Mouse (Mus musculus): Measurements from ENCODE around the gene Otogl. TPM values are rescaled to one million over a fixed set of nuclear protein-coding genes. Genes with fewer than 3 reads are reported as not detected.

The Otogl gene
- total and polyA plus RNA-seq, 2 experiments from 2014 or later = 0.04 to 0.22 TPM

DNA sequence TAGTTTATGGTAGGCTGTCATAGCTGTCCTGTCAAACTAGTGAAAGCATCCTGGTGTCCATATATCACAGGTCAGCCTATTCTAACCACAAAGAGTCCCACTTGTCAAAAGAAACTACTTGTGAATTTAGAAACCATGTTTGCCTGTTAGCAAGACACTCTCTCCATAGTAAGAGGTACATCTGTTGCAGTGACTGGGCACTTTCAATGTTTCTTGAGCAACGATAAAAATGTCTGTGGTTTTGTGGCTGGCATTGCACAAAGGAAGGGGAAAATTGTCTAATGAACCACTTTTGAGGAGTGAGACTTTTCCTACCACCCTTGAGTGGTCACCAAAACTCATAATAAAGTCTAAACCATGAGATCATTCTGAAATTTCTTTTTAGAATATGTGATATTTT is 36.1 kb upstream of the Otogl start:
- DNase-seq (ENCODE audit: low spot score) (no peak), ATAC-seq (ENCODE audit: low FRiP score) (no peak)
- Histone ChIP-seq H3K4me1 (ENCODE audit: insufficient read depth, low read length) (no peaks in the 10 kb centered on the region), H3K9me3 (ENCODE audit: low read length) (no peaks in the 10 kb centered on the region), H3K4me2 (ENCODE audit: low read depth, low read length, poor library complexity, severe bottlenecking) (no peak overlapping the region), H3K27me3 (ENCODE audit: insufficient read depth, low read length) (no peaks in the 10 kb centered on the region), H3K36me3 (ENCODE audit: insufficient read depth, low read length) (no peaks in the 10 kb centered on the region), H3K9ac (replicated peaks; ENCODE audit: low read length, poor library complexity, severe bottlenecking) (no peak overlapping the region), H3K27ac (ENCODE audit: low read depth, low read length) (no peak overlapping the region), H3K4me3 (ENCODE audit: low read depth, low read length) (no peak overlapping the region)
- no peak for TF ChIP-seq CTCF (IDR thresholded peaks at IDR 0.05)
- WGBS = 90% methylated on average over 1 of the region's 1 CpGs

DNA sequence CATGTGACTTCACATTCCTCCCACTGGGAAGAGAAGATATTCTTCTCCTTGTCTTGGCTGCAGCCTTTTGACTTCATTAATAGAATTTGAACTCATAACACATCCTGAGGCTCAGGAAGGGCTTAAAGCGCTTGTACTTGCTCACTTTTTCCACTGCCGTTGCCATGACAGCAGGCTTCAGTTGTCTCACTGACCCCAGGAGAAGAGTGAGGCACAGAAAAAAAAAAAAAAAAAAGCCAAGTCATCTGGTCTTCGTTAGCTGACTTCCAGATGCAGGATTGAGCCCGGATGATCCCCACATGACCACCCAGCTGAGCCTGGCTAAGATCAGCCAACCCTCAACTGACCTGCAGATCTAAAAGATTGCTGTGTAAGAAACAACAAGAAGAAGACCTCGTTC is 34.4 kb upstream of the Otogl start:
- H3K9me3 ChIP-seq (ENCODE audit: low read length) = no peaks in the 10 kb centered on the region
- H3K36me3 ChIP-seq (ENCODE audit: insufficient read depth, low read length) = no peaks in the 10 kb centered on the region
- ATAC-seq (ENCODE audit: low FRiP score) = no peak
- no peaks in the 10 kb centered on the region for H3K4me1 ChIP-seq (ENCODE audit: insufficient read depth, low read length)
- no peak for DNase-seq (ENCODE audit: low spot score)
- WGBS = 57% methylated on average over 5 of the region's 5 CpGs
- H3K4me2 ChIP-seq (ENCODE audit: low read depth, low read length, poor library complexity, severe bottlenecking) = no peak overlapping the region
- no peak for TF ChIP-seq CTCF (IDR thresholded peaks at IDR 0.05)
- H3K4me3 ChIP-seq (ENCODE audit: low read depth, low read length) = no peak overlapping the region
- H3K27ac ChIP-seq (ENCODE audit: low read depth, low read length) = no peak overlapping the region
- no peak overlapping the region for H3K9ac ChIP-seq (replicated peaks; ENCODE audit: low read length, poor library complexity, severe bottlenecking)
- H3K27me3 ChIP-seq (ENCODE audit: insufficient read depth, low read length) = no peaks in the 10 kb centered on the region

DNA sequence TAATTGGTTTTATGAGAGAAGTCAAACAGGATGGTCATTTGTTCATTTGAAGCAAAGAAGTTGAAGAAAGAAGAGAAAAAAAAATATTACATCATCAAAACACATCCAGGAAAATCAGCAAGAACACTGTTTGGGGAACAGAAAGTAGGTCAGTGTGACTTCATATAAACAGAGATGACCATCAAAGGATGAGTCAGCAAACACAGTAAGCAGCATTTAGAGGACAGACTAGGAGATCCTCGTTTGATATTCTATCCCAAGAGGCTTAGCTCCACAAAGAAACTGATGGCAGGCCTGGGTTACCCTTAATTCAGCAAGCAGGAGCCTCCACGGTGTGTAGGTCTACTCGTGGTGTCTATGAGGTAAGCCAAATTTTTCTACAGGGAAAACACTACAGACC is 31.9 kb upstream of the Otogl start:
- no peak overlapping the region for H3K4me2 ChIP-seq (ENCODE audit: low read depth, low read length, poor library complexity, severe bottlenecking)
- WGBS = 80% methylated on average over 3 of the region's 3 CpGs
- no peaks in the 10 kb centered on the region for H3K4me1 ChIP-seq (ENCODE audit: insufficient read depth, low read length)
- no peak for DNase-seq (ENCODE audit: low spot score)
- H3K9ac ChIP-seq (replicated peaks; ENCODE audit: low read length, poor library complexity, severe bottlenecking) = no peak overlapping the region
- H3K36me3 ChIP-seq (ENCODE audit: insufficient read depth, low read length) = no peaks in the 10 kb centered on the region
- H3K27ac ChIP-seq (ENCODE audit: low read depth, low read length) = no peak overlapping the region
- TF ChIP-seq CTCF (IDR thresholded peaks at IDR 0.05) = no peak
- H3K27me3 ChIP-seq (ENCODE audit: insufficient read depth, low read length) = no peaks in the 10 kb centered on the region
- H3K4me3 ChIP-seq (ENCODE audit: low read depth, low read length) = no peak overlapping the region
- ATAC-seq (ENCODE audit: low FRiP score) = no peak
- no peaks in the 10 kb centered on the region for H3K9me3 ChIP-seq (ENCODE audit: low read length)

DNA sequence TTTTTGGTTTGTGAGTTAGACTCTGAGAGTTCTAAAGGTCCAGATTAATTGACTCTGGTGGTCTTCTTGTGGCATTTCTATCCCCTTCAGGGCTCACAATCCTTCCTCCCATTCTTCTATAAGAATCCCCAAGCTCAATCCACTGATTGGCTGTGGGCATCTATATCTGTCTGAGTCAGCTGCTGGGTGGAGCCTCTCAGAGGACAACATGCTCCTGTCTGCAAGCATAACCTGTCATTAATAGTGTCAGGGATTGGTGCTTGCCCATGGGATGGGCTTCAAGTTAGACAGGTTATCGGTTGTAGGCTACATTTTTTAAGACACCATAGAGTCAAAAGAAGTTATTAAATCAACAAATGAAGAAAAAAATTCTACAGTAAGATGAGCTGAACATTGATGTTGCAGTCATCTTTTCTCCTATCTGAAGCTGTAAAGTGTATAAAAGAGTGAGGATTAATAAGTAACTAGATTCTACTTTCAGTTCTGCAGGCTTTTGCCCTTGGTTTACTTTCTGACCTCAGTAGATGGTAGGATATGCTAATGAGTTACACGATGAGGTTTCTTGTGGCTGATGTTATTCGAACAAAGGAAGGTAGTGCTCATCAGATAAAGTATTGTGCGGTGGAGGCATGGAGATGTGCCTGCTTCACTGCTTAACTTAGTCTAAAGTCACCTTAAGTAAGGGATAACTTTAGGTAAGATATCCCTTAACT is 29.4 kb upstream of the Otogl start:
- Histone ChIP-seq H3K4me2 (ENCODE audit: low read depth, low read length, poor library complexity, severe bottlenecking) (no peak overlapping the region), H3K9ac (replicated peaks; ENCODE audit: low read length, poor library complexity, severe bottlenecking) (no peak overlapping the region), H3K36me3 (ENCODE audit: insufficient read depth, low read length) (no peaks in the 10 kb centered on the region), H3K4me3 (ENCODE audit: low read depth, low read length) (no peak overlapping the region), H3K9me3 (ENCODE audit: low read length) (no peaks in the 10 kb centered on the region), H3K27me3 (ENCODE audit: insufficient read depth, low read length) (no peaks in the 10 kb centered on the region), H3K27ac (ENCODE audit: low read depth, low read length) (no peak overlapping the region), H3K4me1 (ENCODE audit: insufficient read depth, low read length) (no peaks in the 10 kb centered on the region)
- TF ChIP-seq CTCF (IDR thresholded peaks at IDR 0.05) = no peak
- ATAC-seq (ENCODE audit: low FRiP score) (no peak), DNase-seq (ENCODE audit: low spot score) (no peak)
- WGBS = 95% methylated on average over 4 of the region's 4 CpGs

DNA sequence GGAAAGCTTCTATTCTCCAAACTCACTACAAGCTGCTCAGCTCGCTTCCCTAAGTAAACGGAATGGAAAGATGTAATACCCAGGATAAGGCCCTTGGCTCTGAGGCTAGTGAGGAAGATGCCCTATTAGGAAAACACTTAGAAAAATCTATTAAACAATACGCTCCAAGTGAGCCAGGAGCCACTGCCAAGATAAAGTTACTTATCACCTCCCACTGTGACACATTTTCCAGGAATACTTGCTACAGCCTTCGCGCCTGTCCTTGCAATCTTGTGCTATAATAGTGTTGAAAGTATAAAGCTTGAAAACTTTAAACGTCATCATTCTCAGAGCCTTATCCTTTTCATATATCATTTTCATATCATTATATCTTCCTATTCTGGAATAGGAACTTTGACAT is 28.4 kb upstream of the Otogl start:
- WGBS = 58% methylated on average over 6 of the region's 6 CpGs
- Histone ChIP-seq H3K4me2 (ENCODE audit: low read depth, low read length, poor library complexity, severe bottlenecking) (no peak overlapping the region), H3K27me3 (ENCODE audit: insufficient read depth, low read length) (no peaks in the 10 kb centered on the region), H3K36me3 (ENCODE audit: insufficient read depth, low read length) (no peaks in the 10 kb centered on the region), H3K4me3 (ENCODE audit: low read depth, low read length) (no peak overlapping the region), H3K4me1 (ENCODE audit: insufficient read depth, low read length) (no peaks in the 10 kb centered on the region), H3K9ac (replicated peaks; ENCODE audit: low read length, poor library complexity, severe bottlenecking) (no peak overlapping the region), H3K9me3 (ENCODE audit: low read length) (no peaks in the 10 kb centered on the region), H3K27ac (ENCODE audit: low read depth, low read length) (no peak overlapping the region)
- DNase-seq (ENCODE audit: low spot score) = no peak
- TF ChIP-seq CTCF (IDR thresholded peaks at IDR 0.05) = no peak
- no peak for ATAC-seq (ENCODE audit: low FRiP score)

DNA sequence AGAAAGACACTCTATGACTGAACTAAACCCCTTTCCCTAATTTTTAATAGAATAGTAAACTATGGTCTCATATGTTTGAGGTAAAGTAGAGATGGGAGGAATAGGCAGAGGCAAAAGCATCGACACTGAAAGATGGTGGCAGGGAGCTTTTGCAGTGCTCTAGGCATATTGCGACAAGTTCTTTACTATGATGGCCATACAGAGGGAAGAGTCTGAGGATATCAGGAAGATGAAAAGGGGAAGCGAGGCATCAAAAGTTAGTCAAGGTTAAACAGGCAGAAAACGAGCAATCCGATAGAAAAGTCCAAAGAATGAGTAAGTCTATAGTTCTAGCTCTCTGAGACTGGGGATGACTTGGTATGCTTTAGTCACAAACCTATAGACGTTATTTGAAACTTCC is 27.9 kb upstream of the Otogl start:
- 85% methylated on average over 6 of the region's 6 CpGs for WGBS
- no peak for DNase-seq (ENCODE audit: low spot score)
- no peak overlapping the region for H3K27ac ChIP-seq (ENCODE audit: low read depth, low read length)

More for the DNA sequence above, 27.9 kb upstream of the Otogl start:
- Histone ChIP-seq H3K4me1 (ENCODE audit: insufficient read depth, low read length) (no peaks in the 10 kb centered on the region), H3K4me3 (ENCODE audit: low read depth, low read length) (no peak overlapping the region), H3K9me3 (ENCODE audit: low read length) (no peaks in the 10 kb centered on the region), H3K36me3 (ENCODE audit: insufficient read depth, low read length) (no peaks in the 10 kb centered on the region), H3K9ac (replicated peaks; ENCODE audit: low read length, poor library complexity, severe bottlenecking) (no peak overlapping the region), H3K27me3 (ENCODE audit: insufficient read depth, low read length) (no peaks in the 10 kb centered on the region), H3K4me2 (ENCODE audit: low read depth, low read length, poor library complexity, severe bottlenecking) (no peak overlapping the region)
- no peak for TF ChIP-seq CTCF (IDR thresholded peaks at IDR 0.05)
- no peak for ATAC-seq (ENCODE audit: low FRiP score)

All from midbrain, postnatal 0 days (tissue).